Mouse (Mus musculus): ENCODE measurements around the gene Cubn.

GRCm38 (mm10) chr2:13371797-13372170, 119.8 kb downstream of the Cubn start:
- TF ChIP-seq GATA1 (IDR thresholded peaks at IDR 0.05; ENCODE audit: low read length) = no peak
- TF ChIP-seq TAL1 (IDR thresholded peaks at IDR 0.05; ENCODE audit: low read length) = no peak
